Mouse (Mus musculus): Measurements from ENCODE around the gene Pacsin3.

The Pacsin3 gene

DNA sequence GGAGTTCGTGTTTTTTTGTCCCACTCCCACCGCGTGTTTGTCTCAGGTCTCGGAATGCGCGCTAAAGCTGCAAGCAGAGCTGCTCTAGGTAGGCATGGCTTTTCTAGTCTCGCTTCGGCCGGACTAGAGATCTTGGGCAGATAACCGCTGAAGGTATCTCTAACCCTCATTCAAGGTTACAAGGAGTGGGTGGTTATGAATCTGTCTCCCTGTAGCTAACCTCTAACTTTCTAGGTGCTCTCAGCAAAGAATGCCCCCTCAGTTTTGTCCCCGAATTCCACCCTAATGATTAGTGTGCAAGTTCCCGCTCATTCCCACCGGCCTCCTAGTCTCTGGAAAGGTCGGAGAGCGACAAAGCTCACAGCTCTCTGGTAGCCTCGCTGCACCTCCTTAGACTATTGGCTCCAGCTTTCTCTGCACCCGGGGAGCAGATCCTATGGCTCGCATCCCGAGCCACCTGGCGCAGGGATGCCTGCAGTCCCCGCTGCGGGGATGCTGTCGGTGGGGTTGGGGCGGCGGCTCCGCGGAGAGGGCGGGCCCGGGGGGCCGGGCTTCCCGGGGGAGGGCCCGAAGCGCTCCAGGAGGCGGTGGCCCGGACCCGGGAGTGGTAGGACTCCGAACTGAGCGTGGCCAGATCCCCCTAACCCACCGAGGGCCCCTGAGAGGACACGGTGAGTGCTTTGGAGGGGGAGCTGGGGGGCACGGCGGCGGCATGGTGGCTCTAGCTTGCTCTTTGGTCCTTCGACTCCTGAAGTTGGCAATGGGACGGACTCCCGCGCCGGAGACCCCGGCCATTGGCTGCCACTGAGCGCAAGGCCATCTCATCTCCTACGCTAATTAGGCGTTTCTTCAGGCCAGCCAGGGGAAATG, 737 bp downstream of the Pacsin3 start:
- Histone ChIP-seq H3K36me3 (ENCODE audit: insufficient read depth, low read length) (no peaks in the 10 kb centered on the region), H3K4me3 (replicated peaks; ENCODE audit: low read length) (peak overlapping the region; percentile 87), H3K9me3 (ENCODE audit: low read length) (no peaks in the 10 kb centered on the region), H3K27me3 (ENCODE audit: insufficient read depth, low read length) (peaks cover 97% of the 10 kb centered on the region), H3K4me1 (replicated peaks; ENCODE audit: low read depth, low read length) (peaks cover 47% of the 10 kb centered on the region)
- TF ChIP-seq NANOG (IDR thresholded peaks at IDR 0.05; ENCODE audit: borderline replicate concordance, low read length) (no peak), POU5F1 (IDR thresholded peaks at IDR 0.05; ENCODE audit: borderline replicate concordance, low read length) (no peak), CTCF (conservative IDR thresholded peaks at IDR 0.05; ENCODE audit: low read length) (no peak)

DNA sequence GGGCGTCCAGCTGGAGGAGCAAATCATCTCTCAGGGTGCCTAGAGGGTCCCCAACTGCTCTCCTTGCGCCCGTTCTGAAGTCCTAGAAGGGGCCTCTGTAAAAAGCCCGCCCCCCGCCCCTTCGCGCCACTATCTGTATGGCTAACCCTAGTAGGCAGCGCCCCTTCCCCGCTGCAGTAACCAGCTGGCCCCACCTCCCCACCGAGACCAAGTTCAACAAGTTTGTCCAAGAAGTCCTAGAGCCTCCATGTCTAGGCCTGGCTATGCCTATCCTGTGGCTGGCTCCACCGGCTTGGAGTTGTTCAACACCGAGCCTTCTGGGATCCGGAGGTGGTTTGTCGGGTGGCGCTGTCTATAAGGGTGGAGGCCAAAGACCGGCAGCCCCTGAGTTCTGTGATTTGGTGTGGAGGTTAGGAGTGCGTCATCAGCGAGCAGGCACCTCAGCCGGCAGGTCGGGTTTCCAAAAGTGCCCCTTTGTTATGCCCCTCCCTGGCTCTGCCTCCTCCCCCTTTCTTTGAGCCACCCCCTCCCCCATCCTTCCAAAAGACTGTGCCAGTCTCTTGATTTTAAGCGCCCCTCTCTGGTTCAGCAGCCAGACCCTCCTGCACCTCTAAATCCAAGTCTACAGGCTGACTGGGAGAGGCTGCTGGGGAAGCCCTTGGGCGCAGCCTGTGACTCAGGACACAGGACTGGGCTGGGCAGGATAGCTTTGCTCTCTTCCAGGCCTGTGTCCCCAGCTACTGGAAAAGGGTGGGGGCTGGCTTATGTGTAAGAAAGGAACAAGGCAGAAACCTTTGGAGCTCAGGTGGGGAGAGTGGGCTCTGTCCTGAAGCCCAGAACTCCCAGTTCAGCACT, 1.6 kb downstream of the Pacsin3 start:
- H3K27me3 ChIP-seq (ENCODE audit: insufficient read depth, low read length): peaks cover 93% of the 10 kb centered on the region
- peaks cover 50% of the 10 kb centered on the region for H3K4me1 ChIP-seq (replicated peaks; ENCODE audit: low read depth, low read length)
- no peaks in the 10 kb centered on the region for H3K9me3 ChIP-seq (ENCODE audit: low read length)
- H3K36me3 ChIP-seq (ENCODE audit: insufficient read depth, low read length): no peaks in the 10 kb centered on the region
- peak overlapping the region; percentile 87 for H3K4me3 ChIP-seq (replicated peaks; ENCODE audit: low read length)
- TF ChIP-seq CTCF (conservative IDR thresholded peaks at IDR 0.05; ENCODE audit: low read length) (no peak), POU5F1 (IDR thresholded peaks at IDR 0.05; ENCODE audit: borderline replicate concordance, low read length) (no peak), NANOG (IDR thresholded peaks at IDR 0.05; ENCODE audit: borderline replicate concordance, low read length) (no peak)

DNA sequence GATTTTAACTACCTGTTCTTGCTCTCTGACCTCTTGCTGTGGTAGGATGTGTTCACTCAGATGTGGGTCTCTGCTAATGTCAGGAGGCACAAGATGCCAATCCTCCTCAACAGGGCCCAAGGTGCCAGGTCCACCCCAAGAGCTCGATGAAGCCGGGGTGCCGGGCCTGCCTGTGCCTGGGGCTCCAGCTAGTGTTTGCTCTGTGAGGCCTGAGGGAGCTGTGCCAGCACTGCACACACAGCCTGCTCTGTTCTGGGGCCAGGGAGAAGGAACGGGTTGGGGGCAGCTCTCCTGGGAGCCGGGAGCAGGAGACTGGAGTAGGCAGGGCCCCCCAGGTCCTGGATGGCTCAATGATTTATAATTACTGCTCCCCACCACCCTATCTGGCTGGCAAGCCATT, 2.3 kb downstream of the Pacsin3 start:
- H3K27me3 ChIP-seq (ENCODE audit: insufficient read depth, low read length): peaks cover 86% of the 10 kb centered on the region
- H3K4me3 ChIP-seq (replicated peaks; ENCODE audit: low read length): peak overlapping the region; percentile 87
- no peaks in the 10 kb centered on the region for H3K9me3 ChIP-seq (ENCODE audit: low read length)
- H3K36me3 ChIP-seq (ENCODE audit: insufficient read depth, low read length): peaks cover 6% of the 10 kb centered on the region; the same call in 1 of the 2 replicates
- TF ChIP-seq POU5F1 (IDR thresholded peaks at IDR 0.05; ENCODE audit: borderline replicate concordance, low read length) (no peak), NANOG (IDR thresholded peaks at IDR 0.05; ENCODE audit: borderline replicate concordance, low read length) (no peak), CTCF (conservative IDR thresholded peaks at IDR 0.05; ENCODE audit: low read length) (no peak)
- peaks cover 56% of the 10 kb centered on the region for H3K4me1 ChIP-seq (replicated peaks; ENCODE audit: low read depth, low read length)

DNA sequence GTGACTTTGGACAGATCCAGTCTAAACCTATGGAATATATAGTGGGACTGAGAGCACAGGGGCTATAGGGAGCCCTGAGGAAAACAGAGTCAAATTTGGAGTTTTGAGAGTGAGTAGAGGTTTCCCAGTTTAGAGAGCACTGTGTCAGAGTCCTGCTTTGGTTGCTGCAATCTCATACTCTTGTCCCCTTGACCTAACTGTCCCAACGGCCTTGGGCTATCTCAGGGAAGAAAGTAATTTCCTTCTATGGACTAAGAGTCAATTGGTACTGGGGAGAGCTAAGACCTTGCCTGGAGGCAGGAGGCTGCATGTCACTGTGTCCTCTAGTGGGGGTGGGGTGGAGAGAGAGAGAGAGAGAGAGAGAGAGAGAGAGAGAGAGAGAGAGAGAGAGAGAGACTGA, 3.1 kb downstream of the Pacsin3 start:
- Histone ChIP-seq H3K9me3 (ENCODE audit: low read length) (no peaks in the 10 kb centered on the region), H3K4me1 (replicated peaks; ENCODE audit: low read depth, low read length) (peaks cover 63% of the 10 kb centered on the region), H3K27me3 (ENCODE audit: insufficient read depth, low read length) (peaks cover 78% of the 10 kb centered on the region), H3K36me3 (ENCODE audit: insufficient read depth, low read length) (peaks cover 6% of the 10 kb centered on the region; the same call in 1 of the 2 replicates), H3K4me3 (replicated peaks; ENCODE audit: low read length) (no peak overlapping the region)
- TF ChIP-seq NANOG (IDR thresholded peaks at IDR 0.05; ENCODE audit: borderline replicate concordance, low read length) (no peak), CTCF (conservative IDR thresholded peaks at IDR 0.05; ENCODE audit: low read length) (no peak), POU5F1 (IDR thresholded peaks at IDR 0.05; ENCODE audit: borderline replicate concordance, low read length) (no peak)

DNA sequence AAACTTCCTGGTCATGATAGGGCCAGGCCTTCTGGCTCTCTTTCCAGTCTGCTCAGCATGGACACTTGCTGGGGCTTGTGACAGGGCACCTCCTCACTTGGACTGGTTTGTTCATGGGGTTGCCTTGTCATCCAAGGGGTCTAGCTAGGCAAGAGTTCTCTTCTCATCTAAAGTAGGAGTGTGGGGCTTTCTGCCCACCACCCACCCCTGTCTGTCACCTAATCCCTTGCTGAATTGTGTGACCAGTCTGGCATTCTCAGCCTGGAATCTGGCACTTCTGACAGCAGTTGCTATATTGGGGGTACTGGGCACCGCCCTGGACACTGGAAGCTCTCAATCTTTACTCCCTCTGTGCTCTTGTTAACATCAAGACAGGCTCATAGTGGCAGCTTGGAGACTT, 3.7 kb downstream of the Pacsin3 start:
- Histone ChIP-seq H3K4me1 (replicated peaks; ENCODE audit: low read depth, low read length) (peaks cover 70% of the 10 kb centered on the region), H3K36me3 (ENCODE audit: insufficient read depth, low read length) (peaks cover 6% of the 10 kb centered on the region; the same call in 1 of the 2 replicates), H3K9me3 (ENCODE audit: low read length) (no peaks in the 10 kb centered on the region), H3K4me3 (replicated peaks; ENCODE audit: low read length) (no peak overlapping the region), H3K27me3 (ENCODE audit: insufficient read depth, low read length) (peaks cover 72% of the 10 kb centered on the region)
- no peak for TF ChIP-seq CTCF (conservative IDR thresholded peaks at IDR 0.05; ENCODE audit: low read length)
- TF ChIP-seq POU5F1 (IDR thresholded peaks at IDR 0.05; ENCODE audit: borderline replicate concordance, low read length): no peak
- TF ChIP-seq NANOG (IDR thresholded peaks at IDR 0.05; ENCODE audit: borderline replicate concordance, low read length): no peak

DNA sequence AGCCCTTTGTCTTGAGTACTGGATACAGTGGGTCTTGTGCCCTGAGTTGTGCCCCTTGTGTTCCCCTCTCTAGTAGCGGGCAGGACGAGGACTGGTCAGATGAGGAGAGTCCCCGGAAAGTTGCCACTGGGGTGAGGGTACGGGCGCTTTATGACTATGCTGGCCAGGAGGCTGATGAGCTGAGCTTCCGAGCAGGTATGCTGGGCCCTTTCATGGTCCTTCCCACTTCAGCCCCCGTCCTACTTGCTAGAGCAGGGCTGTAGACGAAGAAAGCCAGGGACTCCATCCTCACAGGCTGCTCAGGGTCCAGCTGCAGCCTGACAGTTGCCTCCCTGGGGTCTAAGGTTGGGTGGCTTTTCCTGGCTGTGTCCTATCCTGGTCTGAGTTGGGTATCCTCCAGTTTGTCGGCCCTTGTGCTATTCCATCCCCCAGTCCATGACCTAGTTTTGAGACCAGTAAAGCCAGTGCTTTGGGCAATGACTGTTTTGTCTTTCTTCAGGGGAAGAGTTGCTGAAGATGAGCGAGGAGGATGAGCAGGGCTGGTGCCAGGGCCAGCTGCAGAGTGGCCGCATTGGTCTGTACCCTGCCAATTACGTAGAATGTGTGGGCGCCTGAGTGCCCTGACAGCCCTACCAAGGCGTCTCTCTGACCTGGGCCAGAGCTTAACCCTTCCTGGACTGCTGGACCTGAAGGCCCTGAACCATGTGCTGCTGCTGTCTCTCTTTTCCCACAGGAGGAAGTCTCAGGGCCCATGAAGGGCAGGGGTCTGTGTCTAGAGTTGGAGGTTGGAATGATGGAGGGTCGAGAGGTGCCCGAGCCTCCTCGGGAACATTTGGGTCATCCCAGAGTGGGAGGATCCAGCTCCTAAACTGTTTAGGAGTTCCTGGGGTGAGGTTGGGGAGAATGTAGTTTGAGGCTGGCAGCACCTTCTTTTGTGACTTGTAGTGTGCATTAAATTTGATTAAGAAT, 8.2 kb downstream of the Pacsin3 start:
- Histone ChIP-seq H3K9me3 (ENCODE audit: low read length) (no peaks in the 10 kb centered on the region), H3K36me3 (ENCODE audit: insufficient read depth, low read length) (peaks cover 32% of the 10 kb centered on the region), H3K4me3 (replicated peaks; ENCODE audit: low read length) (peak overlapping the region; percentile 90), H3K4me1 (replicated peaks; ENCODE audit: low read depth, low read length) (peaks cover 56% of the 10 kb centered on the region), H3K27me3 (ENCODE audit: insufficient read depth, low read length) (peaks cover 28% of the 10 kb centered on the region)
- TF ChIP-seq NANOG (IDR thresholded peaks at IDR 0.05; ENCODE audit: borderline replicate concordance, low read length) (no peak), POU5F1 (IDR thresholded peaks at IDR 0.05; ENCODE audit: borderline replicate concordance, low read length) (no peak), CTCF (conservative IDR thresholded peaks at IDR 0.05; ENCODE audit: low read length) (no peak)

DNA sequence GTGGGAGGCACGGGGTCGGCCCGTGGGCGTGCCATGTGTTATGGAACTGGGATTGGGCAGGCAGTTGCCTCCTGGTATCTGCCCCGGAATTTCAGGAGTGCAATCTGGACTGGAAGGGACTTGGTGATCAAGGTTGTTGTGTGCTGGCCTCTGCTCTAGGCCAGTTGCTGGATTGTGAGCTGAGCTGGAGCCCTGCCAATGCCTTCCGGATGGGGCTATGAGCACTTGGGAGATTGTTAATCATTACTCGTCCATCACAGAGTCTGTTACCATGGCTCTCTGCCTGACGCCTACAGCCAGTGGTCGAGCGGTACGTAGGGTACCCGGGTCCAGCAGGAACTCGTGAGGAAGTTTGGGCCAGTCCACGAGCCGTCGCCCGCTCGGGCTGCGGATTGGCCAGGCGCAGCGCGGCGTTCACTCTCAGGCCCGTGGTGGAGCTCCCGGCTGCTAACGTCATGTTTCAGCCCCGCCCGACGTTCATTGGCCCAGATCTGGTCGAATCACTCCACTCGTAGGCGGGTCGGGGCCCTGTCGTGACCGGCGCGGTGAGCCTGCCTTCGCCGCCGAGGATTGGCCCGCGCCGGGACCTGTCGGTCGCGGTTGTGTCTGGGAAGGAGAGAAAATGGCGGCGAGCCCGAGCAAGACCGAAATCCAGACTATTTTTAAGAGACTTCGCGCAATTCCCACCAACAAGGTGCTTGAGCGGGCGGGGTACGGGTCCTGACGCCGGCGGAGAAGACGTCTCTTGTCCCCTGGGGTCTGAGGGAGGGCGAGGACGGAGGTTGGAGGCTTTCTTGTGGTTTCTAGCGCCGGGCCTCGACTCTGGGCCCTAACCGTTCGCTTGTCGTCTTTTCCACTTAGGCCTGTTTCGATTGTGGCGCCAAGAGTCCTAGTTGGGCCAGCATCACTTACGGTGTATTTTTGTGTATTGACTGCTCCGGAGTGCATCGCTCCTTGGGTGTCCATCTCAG, 9.2 kb downstream of the Pacsin3 start, which contains the start of gene Arfgap2:
TSS of gene Arfgap2 (plus strand) at position 264 of the 971 bp plus-strand sequence.
- Histone ChIP-seq H3K4me3 (replicated peaks; ENCODE audit: low read length) (peak within 1 kb of the TSS; percentile 90), H3K4me1 (replicated peaks; ENCODE audit: low read depth, low read length) (peaks cover 65% of the 10 kb centered on the region), H3K36me3 (ENCODE audit: insufficient read depth, low read length) (peaks cover 43% of the 10 kb centered on the region), H3K9me3 (ENCODE audit: low read length) (no peaks in the 10 kb centered on the region), H3K27me3 (ENCODE audit: insufficient read depth, low read length) (peaks cover 18% of the 10 kb centered on the region)
- TF ChIP-seq NANOG (IDR thresholded peaks at IDR 0.05; ENCODE audit: borderline replicate concordance, low read length) (no peak), POU5F1 (IDR thresholded peaks at IDR 0.05; ENCODE audit: borderline replicate concordance, low read length) (no peak), CTCF (conservative IDR thresholded peaks at IDR 0.05; ENCODE audit: low read length) (no peak)

Measured in E14TG2a.4 (cell line).